Mouse (Mus musculus): ENCODE measurements around the gene Oas3. TPM values are rescaled to one million over a fixed set of nuclear protein-coding genes. Genes with fewer than 3 reads are reported as not detected.
"Not testable (repeated sequence)": the region's sequence is repeated elsewhere in the genome, so short reads cannot be mapped to it uniquely, and the experiment has no call there.

Oas3 gene
- polyA plus RNA-seq (2016; fragmentation: Nextera tagmentation; extraction: Ambion mirVana): 0.22 and 0.23 TPM in 2 replicates

DNA sequence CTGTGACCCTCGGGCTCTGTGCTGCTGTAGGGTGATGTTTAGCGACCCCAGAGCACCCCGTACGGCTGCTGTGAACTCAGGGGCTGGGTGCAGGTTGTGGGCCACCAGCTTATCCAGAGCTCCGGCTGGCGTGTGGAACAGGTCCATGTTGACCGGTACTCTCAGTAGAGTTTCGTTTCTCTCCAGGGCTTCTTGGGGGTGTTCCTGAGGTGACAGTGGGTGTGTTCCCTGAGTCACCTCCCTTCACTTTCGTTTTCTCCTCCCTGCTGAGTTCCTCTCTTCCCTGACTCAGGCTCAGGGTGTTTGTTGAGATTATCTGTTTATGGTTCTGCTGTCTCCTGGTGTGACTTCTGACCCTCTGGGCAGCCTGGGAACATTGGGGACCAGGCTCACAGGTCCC is at the start of gene Oas3:
Gene Oas3 (minus strand): TSS at position 184 of the 400 bp plus-strand sequence.
- no peaks in the 10 kb centered on the region for H3K27me3 ChIP-seq
- no peaks in the 10 kb centered on the region for H3K4me1 ChIP-seq
- no peaks in the 10 kb centered on the region for H3K36me3 ChIP-seq
- no peak within 1 kb of the TSS for H3K27ac ChIP-seq
- no peak within 1 kb of the TSS for H3K9ac ChIP-seq
- H3K9me3 ChIP-seq (replicated peaks): no peaks in the 10 kb centered on the region
- H3K4me3 ChIP-seq: no peak within 1 kb of the TSS
- H3K4me2 ChIP-seq (replicated peaks): no peak within 1 kb of the TSS
- WGBS: 78% methylated on average over 9 of the region's 9 CpGs
- ATAC-seq (ENCODE audit: low FRiP score): no peak

DNA sequence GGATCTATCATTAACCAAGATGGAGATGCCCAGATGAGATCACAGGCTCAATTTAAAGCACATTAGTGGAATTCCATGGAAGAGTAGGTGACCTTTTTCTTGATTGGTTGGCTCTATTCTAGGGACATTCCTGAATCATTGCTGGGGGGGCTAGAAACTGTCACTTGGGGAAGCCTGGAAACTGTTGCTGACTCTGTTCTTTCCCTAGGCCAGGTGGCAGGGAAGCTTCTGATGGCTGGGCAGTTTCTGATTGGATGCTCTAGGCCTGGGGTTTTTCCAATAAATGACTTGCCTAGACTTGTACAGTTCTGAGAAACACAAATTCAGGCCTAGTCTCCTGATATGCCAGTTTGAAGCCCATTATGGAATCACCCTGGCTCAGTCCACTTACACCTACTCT is 41.5 kb upstream of the Oas3 start:
- Histone ChIP-seq H3K36me3 (no peaks in the 10 kb centered on the region), H3K9ac (no peak overlapping the region), H3K4me3 (no peak overlapping the region), H3K9me3 (replicated peaks) (peaks cover 16% of the 10 kb centered on the region), H3K27me3 (no peaks in the 10 kb centered on the region), H3K4me1 (no peaks in the 10 kb centered on the region), H3K27ac (no peak overlapping the region), H3K4me2 (replicated peaks) (no peak overlapping the region)
- ATAC-seq (ENCODE audit: low FRiP score): no peak

- H3K4me3 ChIP-seq: no peak overlapping the region
- no peak overlapping the region for H3K9ac ChIP-seq
- no peaks in the 10 kb centered on the region for H3K27me3 ChIP-seq
- ATAC-seq (ENCODE audit: low FRiP score): no peak
- peaks cover 16% of the 10 kb centered on the region for H3K9me3 ChIP-seq (replicated peaks)
- H3K4me2 ChIP-seq (replicated peaks): no peak overlapping the region
- H3K27ac ChIP-seq: no peak overlapping the region
- H3K4me1 ChIP-seq: peaks cover 10% of the 10 kb centered on the region
- 63% methylated on average over 3 of the region's 3 CpGs for WGBS
- H3K36me3 ChIP-seq: no peaks in the 10 kb centered on the region
These were observed 38.5 kb upstream of the Oas3 start for GRCm38 (mm10) chr5:120815949-120816348.

DNA sequence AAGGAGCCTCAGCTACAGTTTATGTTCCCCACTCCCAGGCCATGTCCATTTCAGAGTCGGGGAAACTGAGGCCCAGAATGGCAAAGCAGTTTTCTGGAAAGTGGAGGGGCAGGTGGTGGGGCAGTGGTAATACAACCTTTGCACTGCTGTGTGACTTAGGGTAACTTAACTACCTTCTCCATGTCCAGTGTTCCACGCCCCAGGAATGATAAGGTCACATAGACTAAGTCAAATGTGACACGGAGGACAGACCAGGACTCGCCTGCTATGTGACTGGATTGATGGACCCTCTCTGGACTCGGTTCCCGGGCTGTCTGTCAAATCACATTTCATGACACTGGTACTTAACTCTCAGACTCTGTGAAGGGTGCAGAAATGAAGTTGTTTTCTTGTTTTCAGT is 35.6 kb upstream of the Oas3 start:
- H3K4me2 ChIP-seq (replicated peaks): peak overlapping the region; percentile 51
- no peaks in the 10 kb centered on the region for H3K27me3 ChIP-seq
- no peak for ATAC-seq (ENCODE audit: low FRiP score)
- H3K9ac ChIP-seq: no peak overlapping the region
- H3K9me3 ChIP-seq (replicated peaks): no peaks in the 10 kb centered on the region
- 78% methylated on average over 6 of the region's 6 CpGs for WGBS
- H3K36me3 ChIP-seq: no peaks in the 10 kb centered on the region
- no peak overlapping the region for H3K27ac ChIP-seq
- peak overlapping the region; percentile 24; the same call in 1 of the 2 replicates for H3K4me3 ChIP-seq
- H3K4me1 ChIP-seq: peaks cover 10% of the 10 kb centered on the region

- peak within 1 kb of the TSS; percentile 65 for H3K27ac ChIP-seq
These were observed 34.7 kb upstream of the Oas3 start, which contains the start of gene Oas1c for GRCm38 (mm10) chr5:120811951-120812819. TSS of gene Oas1c (minus strand) at chr5:120812514.

GRCm38 (mm10) chr5:120809171-120809570 is 31.7 kb upstream of the Oas3 start:
- Histone ChIP-seq H3K27me3 (no peaks in the 10 kb centered on the region), H3K4me2 (replicated peaks) (no peak overlapping the region), H3K27ac (no peak overlapping the region), H3K4me3 (no peak overlapping the region), H3K36me3 (no peaks in the 10 kb centered on the region), H3K9me3 (replicated peaks) (peaks cover 5% of the 10 kb centered on the region; the same call in 1 of the 2 replicates), H3K4me1 (peaks cover 10% of the 10 kb centered on the region), H3K9ac (no peak overlapping the region)
- 41% methylated on average over 6 of the region's 6 CpGs for WGBS
- no peak for ATAC-seq (ENCODE audit: low FRiP score)

More at GRCm38 (mm10) chr5:120811951-120812819, 34.7 kb upstream of the Oas3 start, which contains the start of gene Oas1c:
- Histone ChIP-seq H3K9me3 (replicated peaks) (no peaks in the 10 kb centered on the region), H3K4me2 (replicated peaks) (peak within 1 kb of the TSS; percentile 51), H3K4me1 (peaks cover 10% of the 10 kb centered on the region), H3K27me3 (no peaks in the 10 kb centered on the region), H3K36me3 (no peaks in the 10 kb centered on the region), H3K9ac (peak within 1 kb of the TSS; percentile 47), H3K4me3 (peak within 1 kb of the TSS; percentile 24)
- 5% methylated on average over 18 of the region's 18 CpGs for WGBS
- ATAC-seq (ENCODE audit: low FRiP score): peak; percentile 71; the same call in 1 of the 2 replicates

GRCm38 (mm10) chr5:120806458-120806857 is 29.0 kb upstream of the Oas3 start:
- H3K9me3 ChIP-seq (replicated peaks): peaks cover 9% of the 10 kb centered on the region; the same call in 1 of the 2 replicates
- no peaks in the 10 kb centered on the region for H3K4me1 ChIP-seq
- no peak overlapping the region for H3K27ac ChIP-seq
- H3K27me3 ChIP-seq: no peaks in the 10 kb centered on the region
- WGBS: 89% methylated on average over 1 of the region's 1 CpGs
- no peaks in the 10 kb centered on the region for H3K36me3 ChIP-seq
- ATAC-seq (ENCODE audit: low FRiP score): no peak
- H3K4me2 ChIP-seq (replicated peaks): no peak overlapping the region
- H3K9ac ChIP-seq: no peak overlapping the region
- H3K4me3 ChIP-seq: no peak overlapping the region

DNA sequence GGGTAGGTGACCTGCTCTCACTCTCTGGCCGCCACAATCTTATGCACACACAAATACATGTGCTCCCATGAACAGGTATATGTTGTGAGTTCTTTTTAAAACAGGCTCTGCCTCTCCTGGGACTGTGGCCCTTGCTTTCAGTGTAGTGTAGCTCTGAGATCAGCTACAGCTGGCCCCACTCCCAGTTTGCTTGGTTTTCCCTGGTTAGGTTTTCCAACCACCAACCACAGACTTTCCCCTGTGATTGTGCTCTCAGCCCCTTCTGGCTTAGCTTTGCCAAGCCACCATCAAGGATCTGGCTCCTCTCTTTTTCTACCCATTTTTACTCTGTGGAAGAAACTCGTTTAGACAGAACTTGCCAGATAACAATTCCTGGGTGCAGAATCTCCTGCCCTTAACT is 26.1 kb upstream of the Oas3 start:
- 71% methylated on average over 2 of the region's 2 CpGs for WGBS
- H3K4me3 ChIP-seq: no peak overlapping the region
- no peak overlapping the region for H3K27ac ChIP-seq
- H3K9ac ChIP-seq: no peak overlapping the region
- no peaks in the 10 kb centered on the region for H3K4me1 ChIP-seq
- ATAC-seq (ENCODE audit: low FRiP score): no peak
- H3K9me3 ChIP-seq (replicated peaks): peaks cover 9% of the 10 kb centered on the region; the same call in 1 of the 2 replicates
- H3K27me3 ChIP-seq: no peaks in the 10 kb centered on the region
- H3K36me3 ChIP-seq: no peaks in the 10 kb centered on the region
- H3K4me2 ChIP-seq (replicated peaks): no peak overlapping the region

DNA sequence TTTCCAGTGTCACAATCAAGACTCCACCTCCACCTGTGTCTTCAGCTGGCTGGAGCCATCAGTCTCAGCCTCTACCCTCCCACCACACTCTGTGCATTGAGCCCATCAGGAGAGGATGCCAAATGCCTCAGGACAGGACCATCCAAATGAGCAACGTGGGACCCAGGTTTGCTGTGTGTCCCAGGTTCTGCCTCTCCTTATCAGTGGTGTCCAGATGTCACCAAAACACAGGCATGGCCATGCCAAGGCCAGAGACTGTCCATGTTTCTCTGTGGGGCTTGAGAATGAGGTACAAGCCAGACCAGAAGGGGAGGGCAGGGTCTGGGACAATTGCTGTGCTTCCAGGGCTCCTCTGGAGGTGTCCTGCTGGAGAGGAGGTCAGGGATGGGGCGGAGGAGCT is 21.5 kb upstream of the Oas3 start:
- H3K9ac ChIP-seq; H3K27ac ChIP-seq; H3K4me1 ChIP-seq; ATAC-seq (ENCODE audit: low FRiP score); H3K27me3 ChIP-seq; H3K9me3 ChIP-seq (replicated peaks); H3K4me3 ChIP-seq; H3K36me3 ChIP-seq; H3K4me2 ChIP-seq (replicated peaks): not testable (repeated sequence)
- 67% methylated on average over 2 of the region's 2 CpGs for WGBS

GRCm38 (mm10) chr5:120798147-120798546 is 20.7 kb upstream of the Oas3 start:
- ATAC-seq (ENCODE audit: low FRiP score); H3K4me3 ChIP-seq; H3K27me3 ChIP-seq; H3K36me3 ChIP-seq; H3K4me1 ChIP-seq; H3K27ac ChIP-seq; H3K9me3 ChIP-seq (replicated peaks); H3K4me2 ChIP-seq (replicated peaks); H3K9ac ChIP-seq: not testable (repeated sequence)
- WGBS: 85% methylated on average over 5 of the region's 5 CpGs

GRCm38 (mm10) chr5:120795480-120796034 is 18.1 kb upstream of the Oas3 start, which contains the start of gene Oas1e:
TSS of gene Oas1e (minus strand) at chr5:120795530.
- 61% methylated on average over 9 of the region's 9 CpGs for WGBS
- ATAC-seq (ENCODE audit: low FRiP score); H3K36me3 ChIP-seq: not testable (repeated sequence)

GRCm38 (mm10) chr5:120793043-120793442 is 15.6 kb upstream of the Oas3 start:
- Histone ChIP-seq H3K36me3 (no peaks in the 10 kb centered on the region), H3K27me3 (no peaks in the 10 kb centered on the region)
- no peak for ATAC-seq (ENCODE audit: low FRiP score)

More at GRCm38 (mm10) chr5:120795480-120796034, 18.1 kb upstream of the Oas3 start, which contains the start of gene Oas1e:
- H3K4me1 ChIP-seq; H3K4me2 ChIP-seq (replicated peaks); H3K27me3 ChIP-seq; H3K9me3 ChIP-seq (replicated peaks); H3K27ac ChIP-seq; H3K4me3 ChIP-seq; H3K9ac ChIP-seq: not testable (repeated sequence)

More at GRCm38 (mm10) chr5:120793043-120793442, 15.6 kb upstream of the Oas3 start:
- no peaks in the 10 kb centered on the region for H3K9me3 ChIP-seq (replicated peaks)
- 49% methylated on average over 2 of the region's 2 CpGs for WGBS
- H3K4me1 ChIP-seq: no peaks in the 10 kb centered on the region
- no peak overlapping the region for H3K27ac ChIP-seq
- H3K4me2 ChIP-seq (replicated peaks): no peak overlapping the region
- H3K4me3 ChIP-seq: no peak overlapping the region
- H3K9ac ChIP-seq: no peak overlapping the region
